Mouse (Mus musculus): ENCODE results near the gene Filip1l. TPM values are rescaled to one million over a fixed set of nuclear protein-coding genes. Genes with fewer than 3 reads are reported as not detected.

Filip1l gene
- polyA plus RNA-seq, 1 experiment from 2014 or later: 2.2 TPM

DNA sequence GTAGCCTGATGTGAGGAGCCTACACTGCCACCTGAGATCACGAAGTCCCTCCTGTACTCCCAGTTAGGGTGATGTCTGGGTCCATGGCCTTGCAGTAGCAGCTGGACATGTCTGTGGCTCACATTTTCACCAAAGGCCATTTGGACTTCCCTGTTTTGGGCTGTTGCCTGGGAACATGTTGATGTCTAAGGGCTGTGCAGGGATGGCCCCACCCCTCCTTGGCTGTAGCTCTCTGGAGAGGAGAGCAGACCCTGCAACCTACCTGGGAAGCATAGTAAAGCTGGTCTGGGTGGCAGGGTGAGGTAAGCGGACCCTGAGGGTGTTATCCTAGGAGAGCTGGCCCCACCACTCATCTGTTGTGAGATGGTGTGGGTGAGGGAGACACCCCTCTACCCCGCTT, 7.9 kb downstream of the Filip1l start:
- Histone ChIP-seq H3K4me3 (ENCODE audit: low read depth, low read length) (no peak overlapping the region), H3K4me2 (ENCODE audit: low read length) (no peak overlapping the region), H3K36me3 (ENCODE audit: control insufficient read depth, insufficient read depth, low read length) (no peaks in the 10 kb centered on the region), H3K27ac (ENCODE audit: low read length) (no peak overlapping the region), H3K9me3 (replicated peaks; ENCODE audit: control insufficient read depth, low read length, poor library complexity, severe bottlenecking) (no peaks in the 10 kb centered on the region), H3K27me3 (ENCODE audit: control insufficient read depth, insufficient read depth, low read depth, low read length) (no peaks in the 10 kb centered on the region), H3K4me1 (ENCODE audit: control insufficient read depth, insufficient read depth, low read length) (peaks cover 3% of the 10 kb centered on the region; the same call in 1 of the 2 replicates), H3K9ac (ENCODE audit: low read depth, low read length) (no peak overlapping the region)
- WGBS: 89% methylated on average over 3 of the region's 3 CpGs
- ATAC-seq: no peak

DNA sequence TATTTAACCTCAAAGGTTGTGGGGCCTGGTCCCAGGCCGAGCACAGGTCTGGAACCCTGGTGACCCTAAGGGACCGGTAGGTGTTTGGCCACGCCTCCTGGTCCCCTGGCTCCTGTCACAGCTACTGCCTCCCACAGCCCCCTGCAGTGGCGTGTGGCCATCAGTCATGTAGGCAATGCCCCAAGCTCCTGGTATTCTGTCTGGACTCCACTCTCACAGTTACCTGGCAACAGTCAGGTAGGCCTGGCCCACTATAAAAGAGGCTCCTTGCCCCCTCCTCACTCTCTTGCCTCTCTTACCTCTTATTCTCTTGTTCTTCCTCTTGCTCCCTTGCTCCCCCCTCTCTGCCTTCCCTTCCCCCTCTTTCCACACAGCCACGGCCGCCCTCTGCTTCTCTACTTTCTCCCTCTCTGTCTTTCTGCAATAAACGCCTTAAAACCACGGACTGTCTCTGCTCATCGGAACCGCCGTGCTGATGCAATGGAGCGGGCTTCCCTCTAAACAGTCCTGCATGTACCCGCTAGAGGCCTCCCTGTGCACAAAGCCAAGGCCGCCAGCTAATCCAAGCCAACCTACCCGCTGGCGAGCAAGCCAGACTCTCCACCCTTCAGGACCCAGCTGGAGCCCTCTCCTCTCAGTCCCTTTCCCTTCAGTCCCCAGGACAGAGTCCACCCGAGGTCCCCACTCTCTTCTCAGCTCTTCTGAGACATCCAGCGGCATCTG, 9.9 kb downstream of the Filip1l start:
- no peaks in the 10 kb centered on the region for H3K27me3 ChIP-seq (ENCODE audit: control insufficient read depth, insufficient read depth, low read depth, low read length)
- ATAC-seq: peak; percentile 93
- no peaks in the 10 kb centered on the region for H3K36me3 ChIP-seq (ENCODE audit: control insufficient read depth, insufficient read depth, low read length)
- H3K9me3 ChIP-seq (replicated peaks; ENCODE audit: control insufficient read depth, low read length, poor library complexity, severe bottlenecking): no peaks in the 10 kb centered on the region
- H3K4me3 ChIP-seq (ENCODE audit: low read depth, low read length): 0 out of 2 replicates have a peak overlapping the region, but pooled peaks have one; percentile 1
- WGBS: 28% methylated on average over 18 of the region's 18 CpGs
- no peak overlapping the region for H3K27ac ChIP-seq (ENCODE audit: low read length)
- 0 out of 2 replicates have a peak overlapping the region, but pooled peaks have one; percentile 16 for H3K9ac ChIP-seq (ENCODE audit: low read depth, low read length)
- peaks cover 3% of the 10 kb centered on the region; the same call in 1 of the 2 replicates for H3K4me1 ChIP-seq (ENCODE audit: control insufficient read depth, insufficient read depth, low read length)
- H3K4me2 ChIP-seq (ENCODE audit: low read length): peak overlapping the region; percentile 36

DNA sequence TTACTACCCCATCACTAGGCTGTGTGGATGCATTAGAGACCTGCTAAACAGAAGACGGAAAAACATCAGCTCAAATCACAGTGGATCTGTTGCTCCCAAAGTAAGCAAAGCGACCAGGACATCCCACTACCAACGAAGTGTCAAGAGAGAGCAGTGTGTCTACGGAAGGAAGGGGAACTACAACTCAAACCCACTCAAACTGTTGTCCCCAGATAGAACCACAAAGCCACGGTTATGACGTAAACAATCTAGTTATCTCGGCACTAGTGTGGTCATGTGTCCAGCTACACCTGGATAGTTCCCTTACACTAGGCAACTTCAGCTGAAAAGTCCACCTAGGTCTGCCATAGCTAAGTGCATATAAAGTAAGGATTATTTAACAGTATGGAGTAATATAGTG, 11.6 kb downstream of the Filip1l start:
- no peak for ATAC-seq
- Histone ChIP-seq H3K36me3 (ENCODE audit: control insufficient read depth, insufficient read depth, low read length) (no peaks in the 10 kb centered on the region), H3K4me1 (ENCODE audit: control insufficient read depth, insufficient read depth, low read length) (peaks cover 3% of the 10 kb centered on the region; the same call in 1 of the 2 replicates), H3K9me3 (replicated peaks; ENCODE audit: control insufficient read depth, low read length, poor library complexity, severe bottlenecking) (no peaks in the 10 kb centered on the region), H3K27me3 (ENCODE audit: control insufficient read depth, insufficient read depth, low read depth, low read length) (no peaks in the 10 kb centered on the region), H3K27ac (ENCODE audit: low read length) (no peak overlapping the region), H3K4me3 (ENCODE audit: low read depth, low read length) (no peak overlapping the region), H3K9ac (ENCODE audit: low read depth, low read length) (no peak overlapping the region), H3K4me2 (ENCODE audit: low read length) (no peak overlapping the region)
- WGBS: 91% methylated on average over 7 of the region's 7 CpGs

DNA sequence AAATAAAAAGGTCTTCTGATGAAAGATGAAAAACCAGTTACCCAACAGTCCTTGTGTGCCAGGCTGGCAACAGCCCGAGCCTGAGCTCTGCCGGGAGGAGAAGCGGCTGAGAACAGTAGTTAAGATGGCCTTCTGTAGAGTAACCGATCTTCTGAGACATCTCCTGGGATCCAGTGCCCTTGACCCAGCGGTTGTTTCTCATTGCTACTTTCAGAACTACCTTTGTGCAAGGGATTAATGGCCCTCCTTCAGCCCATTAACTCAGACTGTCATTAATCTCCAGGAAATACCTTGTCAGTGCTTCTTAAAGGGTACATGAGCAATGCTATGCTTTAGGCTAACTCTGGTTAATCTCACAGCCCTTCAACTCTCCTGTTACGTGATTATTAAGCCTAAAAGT, 13.2 kb downstream of the Filip1l start:
- no peak for ATAC-seq
- Histone ChIP-seq H3K9me3 (replicated peaks; ENCODE audit: control insufficient read depth, low read length, poor library complexity, severe bottlenecking) (no peaks in the 10 kb centered on the region), H3K27me3 (ENCODE audit: control insufficient read depth, insufficient read depth, low read depth, low read length) (no peaks in the 10 kb centered on the region), H3K27ac (ENCODE audit: low read length) (no peak overlapping the region), H3K4me2 (ENCODE audit: low read length) (no peak overlapping the region), H3K4me1 (ENCODE audit: control insufficient read depth, insufficient read depth, low read length) (peaks cover 3% of the 10 kb centered on the region; the same call in 1 of the 2 replicates), H3K36me3 (ENCODE audit: control insufficient read depth, insufficient read depth, low read length) (no peaks in the 10 kb centered on the region), H3K9ac (ENCODE audit: low read depth, low read length) (no peak overlapping the region), H3K4me3 (ENCODE audit: low read depth, low read length) (no peak overlapping the region)
- 68% methylated on average over 6 of the region's 6 CpGs for WGBS

DNA sequence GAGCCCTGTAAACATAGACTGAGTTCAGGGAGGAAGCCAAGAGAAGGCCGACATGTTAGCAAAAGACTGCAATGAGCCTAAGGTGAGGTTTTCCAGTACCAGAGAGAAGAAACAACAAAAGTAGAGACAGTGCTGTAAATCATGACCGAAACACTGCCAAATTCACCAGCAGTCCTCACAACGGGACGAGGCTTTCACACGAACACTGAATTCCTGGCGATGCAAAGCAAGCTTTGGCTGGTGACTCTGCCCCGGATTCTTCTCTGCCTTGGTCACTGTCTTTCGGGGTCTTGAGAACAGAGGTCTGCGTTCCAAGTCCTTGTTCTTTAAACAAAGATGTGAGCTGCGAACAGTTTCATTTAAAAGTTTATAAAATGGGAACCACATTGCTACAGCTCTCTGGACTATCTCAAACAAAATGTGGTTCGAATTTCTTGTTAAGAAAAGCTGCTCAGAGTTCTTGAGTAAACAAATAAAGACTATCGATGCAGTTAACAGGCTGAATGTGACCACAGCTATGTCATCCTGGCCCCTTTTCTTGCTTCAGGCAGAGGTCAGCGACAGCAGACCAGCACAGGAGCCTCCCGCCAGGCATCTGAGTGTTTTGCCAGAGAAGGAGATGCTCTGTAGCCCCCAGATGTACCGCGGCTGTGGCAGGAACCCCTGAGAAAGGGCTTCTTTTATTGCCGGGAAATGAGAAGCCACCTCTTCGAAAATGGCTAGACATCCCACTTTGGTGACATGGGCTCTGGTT, 14.2 kb downstream of the Filip1l start:
- H3K4me2 ChIP-seq (ENCODE audit: low read length): no peak overlapping the region
- ATAC-seq: no peak
- no peaks in the 10 kb centered on the region for H3K36me3 ChIP-seq (ENCODE audit: control insufficient read depth, insufficient read depth, low read length)
- H3K4me3 ChIP-seq (ENCODE audit: low read depth, low read length): no peak overlapping the region
- H3K9ac ChIP-seq (ENCODE audit: low read depth, low read length): no peak overlapping the region
- no peak overlapping the region for H3K27ac ChIP-seq (ENCODE audit: low read length)
- no peaks in the 10 kb centered on the region for H3K27me3 ChIP-seq (ENCODE audit: control insufficient read depth, insufficient read depth, low read depth, low read length)
- H3K9me3 ChIP-seq (replicated peaks; ENCODE audit: control insufficient read depth, low read length, poor library complexity, severe bottlenecking): no peaks in the 10 kb centered on the region
- peaks cover 3% of the 10 kb centered on the region; the same call in 1 of the 2 replicates for H3K4me1 ChIP-seq (ENCODE audit: control insufficient read depth, insufficient read depth, low read length)
- WGBS: 80% methylated on average over 18 of the region's 18 CpGs

DNA sequence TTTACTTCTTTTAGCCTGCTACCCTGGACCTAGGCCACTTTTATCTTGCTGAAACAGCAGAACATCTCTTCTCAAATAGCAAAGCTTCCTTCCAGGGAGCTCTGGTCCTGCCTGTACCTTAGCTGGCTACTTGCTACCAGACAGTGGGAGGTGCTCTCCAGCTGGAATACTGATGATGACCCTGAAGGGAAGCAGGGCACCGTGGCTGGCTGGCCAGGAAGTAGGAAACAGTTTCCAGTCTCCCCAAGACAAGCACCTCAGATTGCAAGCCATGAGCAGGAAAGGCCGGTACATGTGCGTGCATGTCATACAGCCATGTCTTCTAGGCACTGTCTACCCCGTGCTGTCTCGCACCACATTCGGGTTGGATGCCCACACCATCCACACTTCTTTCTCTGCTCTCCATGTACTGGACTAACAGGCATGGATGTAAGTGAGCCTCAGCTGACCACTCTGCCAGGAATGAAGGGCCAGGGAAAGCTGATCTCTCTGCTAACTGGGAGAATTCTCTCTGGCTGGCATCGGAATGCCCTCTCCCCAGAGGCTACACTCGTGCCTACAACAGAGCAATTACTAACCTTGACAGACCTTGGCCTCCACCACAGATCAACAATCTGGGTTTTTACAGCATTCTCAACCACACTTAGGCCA, 17.1 kb downstream of the Filip1l start:
- Histone ChIP-seq H3K9ac (ENCODE audit: low read depth, low read length) (no peak overlapping the region), H3K27ac (ENCODE audit: low read length) (no peak overlapping the region), H3K4me1 (ENCODE audit: control insufficient read depth, insufficient read depth, low read length) (no peaks in the 10 kb centered on the region), H3K4me2 (ENCODE audit: low read length) (no peak overlapping the region), H3K4me3 (ENCODE audit: low read depth, low read length) (no peak overlapping the region), H3K9me3 (replicated peaks; ENCODE audit: control insufficient read depth, low read length, poor library complexity, severe bottlenecking) (no peaks in the 10 kb centered on the region), H3K27me3 (ENCODE audit: control insufficient read depth, insufficient read depth, low read depth, low read length) (no peaks in the 10 kb centered on the region), H3K36me3 (ENCODE audit: control insufficient read depth, insufficient read depth, low read length) (no peaks in the 10 kb centered on the region)
- ATAC-seq: no peak
- WGBS: 87% methylated on average over 8 of the region's 8 CpGs

DNA sequence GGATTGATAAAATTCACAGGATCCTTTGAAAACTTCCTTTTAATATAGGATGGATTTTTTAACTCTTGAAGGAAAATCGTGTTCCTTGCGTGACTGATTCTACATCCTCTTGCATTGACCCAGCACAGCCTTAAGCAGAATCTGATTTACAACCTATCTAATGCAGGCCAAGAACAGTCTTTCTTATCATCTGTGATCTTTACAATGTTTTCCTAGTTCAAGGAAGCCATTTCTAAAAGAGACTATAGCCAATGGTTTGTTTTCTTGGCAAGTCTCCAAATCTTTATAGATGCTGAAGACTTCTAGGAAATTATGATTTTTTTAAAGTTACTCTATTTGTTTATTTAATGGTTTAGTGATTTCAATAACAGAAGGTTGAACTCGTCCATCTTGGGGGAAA, 19.3 kb downstream of the Filip1l start:
- Histone ChIP-seq H3K27ac (ENCODE audit: low read length) (no peak overlapping the region), H3K4me3 (ENCODE audit: low read depth, low read length) (no peak overlapping the region), H3K4me1 (ENCODE audit: control insufficient read depth, insufficient read depth, low read length) (no peaks in the 10 kb centered on the region), H3K27me3 (ENCODE audit: control insufficient read depth, insufficient read depth, low read depth, low read length) (no peaks in the 10 kb centered on the region), H3K4me2 (ENCODE audit: low read length) (no peak overlapping the region), H3K36me3 (ENCODE audit: control insufficient read depth, insufficient read depth, low read length) (no peaks in the 10 kb centered on the region), H3K9me3 (replicated peaks; ENCODE audit: control insufficient read depth, low read length, poor library complexity, severe bottlenecking) (no peaks in the 10 kb centered on the region), H3K9ac (ENCODE audit: low read depth, low read length) (no peak overlapping the region)
- 88% methylated on average over 3 of the region's 3 CpGs for WGBS
- no peak for ATAC-seq

GRCm38 (mm10) chr16:57375248-57375837, 22.4 kb downstream of the Filip1l start:
- Histone ChIP-seq H3K4me1 (ENCODE audit: control insufficient read depth, insufficient read depth, low read length) (no peaks in the 10 kb centered on the region), H3K4me2 (ENCODE audit: low read length) (no peak overlapping the region), H3K4me3 (ENCODE audit: low read depth, low read length) (no peak overlapping the region), H3K27me3 (ENCODE audit: control insufficient read depth, insufficient read depth, low read depth, low read length) (no peaks in the 10 kb centered on the region), H3K27ac (ENCODE audit: low read length) (no peak overlapping the region), H3K36me3 (ENCODE audit: control insufficient read depth, insufficient read depth, low read length) (no peaks in the 10 kb centered on the region), H3K9ac (ENCODE audit: low read depth, low read length) (no peak overlapping the region), H3K9me3 (replicated peaks; ENCODE audit: control insufficient read depth, low read length, poor library complexity, severe bottlenecking) (no peaks in the 10 kb centered on the region)
- 91% methylated on average over 7 of the region's 7 CpGs for WGBS
- no peak for ATAC-seq
